Mouse (Mus musculus) C3H10T1/2 (cell line): ENCODE measurements around the gene Olfr1355. TPM values are rescaled to one million over a fixed set of nuclear protein-coding genes. Genes with fewer than 3 reads are reported as not detected.

ENCODE experiments used
- polyA plus RNA-seq, 2 experiments: library from polyadenylated mRNA; unstranded; fragments of >200 nt; fragmentation: generic; extraction: Trizol; gene quantifications; one replicate each; pipeline ENCODE4 v1.2.1; 2012; ENCODE audit warnings: missing spikeins in 2 of 2

Olfr1355 gene
- polyA plus RNA-seq, result not detected

GRCm38 (mm10) chr10:78875240-78875639, at the start of gene Olfr1355:
Olfr1355 (plus strand) TSS chr10:78875540.

GRCm38 (mm10) chr10:78852066-78852465, 23.3 kb upstream of the Olfr1355 start, which contains the start of gene Olfr1356:
Olfr1356 (minus strand) TSS chr10:78852166.

GRCm38 (mm10) chr10:78912871-78913270, 37.5 kb downstream of the Olfr1355 start, which contains the start of gene Olfr1354:
Olfr1354 (plus strand) TSS chr10:78913171.

Other genes with a start within 250 kb of the Olfr1355 start
- not detected for gene Casp14, start 157.2 kb upstream of the Olfr1355 start, polyA plus RNA-seq
- not detected for gene Ccdc105, start 122.5 kb upstream of the Olfr1355 start, polyA plus RNA-seq
- gene Slc1a6, start 95.0 kb upstream of the Olfr1355 start, polyA plus RNA-seq, result not detected
- gene Olfr1356, start 23.4 kb upstream of the Olfr1355 start, polyA plus RNA-seq, result not detected
- not detected for gene Olfr1354, start 37.6 kb downstream of the Olfr1355 start, polyA plus RNA-seq
- gene Olfr8, start 75.1 kb downstream of the Olfr1355 start, polyA plus RNA-seq, result not detected
- not detected for gene Olfr1353, start 87.8 kb downstream of the Olfr1355 start, polyA plus RNA-seq
- gene Olfr1352, start 105.5 kb downstream of the Olfr1355 start, polyA plus RNA-seq, result not detected
- gene Olfr1351, start 136.9 kb downstream of the Olfr1355 start, polyA plus RNA-seq, result not detected
- gene Olfr57, start 153.2 kb downstream of the Olfr1355 start, polyA plus RNA-seq, result not detected
- gene 2610008E11Rik, start 222.1 kb downstream of the Olfr1355 start, polyA plus RNA-seq, result 1 to 10 TPM in 1 of 2 experiments, under 1 TPM in 1; 0.09 to 3.7 TPM